Mouse (Mus musculus) heart, embryonic 15.5 days (tissue): ENCODE measurements around the gene Stk39. TPM values are rescaled to one million over a fixed set of nuclear protein-coding genes. Genes with fewer than 3 reads are reported as not detected.

Source experiments
- ATAC-seq: fragments of 200-750 bp; cut with Nextera tagmentation; replicated peaks from 2 replicates; pipeline ENCODE4 v1.8.0; 2017; ENCODE audit warnings: low read depth, moderate TSS enrichment; ENCODE audit not compliant: insufficient number of reproducible peaks, insufficient read depth, low FRiP score
- H3K27ac ChIP-seq: fragments of 300-500 bp; sonication (generic); 2 replicates; pipeline ENCODE4 v1.5.1; 2015; ENCODE audit warnings: mild to moderate bottlenecking, inconsistent platforms
- H3K27me3 ChIP-seq: fragments of 300-500 bp; sonication (generic); 2 replicates; pipeline ENCODE4 v1.6.1; 2015; ENCODE audit warnings: inconsistent platforms
- H3K36me3 ChIP-seq: fragments of 300-500 bp; sonication (generic); 2 replicates; pipeline ENCODE4 v1.6.1; 2015; ENCODE audit warnings: mild to moderate bottlenecking, inconsistent platforms
- H3K4me1 ChIP-seq: fragments of 300-500 bp; sonication (generic); replicated peaks from 2 replicates; pipeline ENCODE4 v1.6.1; 2015; ENCODE audit warnings: inconsistent platforms
- H3K4me2 ChIP-seq: fragments of 300-500 bp; sonication (generic); 2 replicates; pipeline ENCODE4 v1.6.1; 2015; ENCODE audit warnings: inconsistent platforms, mild to moderate bottlenecking, moderate library complexity
- H3K4me3 ChIP-seq: fragments of 300-500 bp; sonication (generic); 2 replicates; pipeline ENCODE4 v1.5.1; 2015; ENCODE audit warnings: mild to moderate bottlenecking, inconsistent platforms
- H3K9ac ChIP-seq: fragments of 300-500 bp; sonication (generic); 2 replicates; pipeline ENCODE4 v1.6.1; 2015; ENCODE audit warnings: mild to moderate bottlenecking, inconsistent platforms
- H3K9me3 ChIP-seq: fragments of 300-500 bp; sonication (generic); replicated peaks from 2 replicates; pipeline ENCODE4 v1.6.1; 2016; ENCODE audit warnings: inconsistent platforms
- WGBS: fragments of 180-500 bp; shearing (Covaris S2); methylation state at CpG from one replicate; pipeline ENCODE4 v1.1.7; 2015; ENCODE audit warnings: mixed read lengths; 5-methylcytosine and 5-hydroxymethylcytosine counted together
- polyA plus RNA-seq: library from polyadenylated mRNA; unstranded; fragments of >200 nt; fragmentation: Nextera tagmentation; extraction: Ambion mirVana; gene quantifications from 2 replicates; pipeline ENCODE4 v1.2.1, GENCODE M21; 2015

Stk39 gene
- polyA plus RNA-seq, 1 experiment from 2014 or later: 66.2 TPM

DNA sequence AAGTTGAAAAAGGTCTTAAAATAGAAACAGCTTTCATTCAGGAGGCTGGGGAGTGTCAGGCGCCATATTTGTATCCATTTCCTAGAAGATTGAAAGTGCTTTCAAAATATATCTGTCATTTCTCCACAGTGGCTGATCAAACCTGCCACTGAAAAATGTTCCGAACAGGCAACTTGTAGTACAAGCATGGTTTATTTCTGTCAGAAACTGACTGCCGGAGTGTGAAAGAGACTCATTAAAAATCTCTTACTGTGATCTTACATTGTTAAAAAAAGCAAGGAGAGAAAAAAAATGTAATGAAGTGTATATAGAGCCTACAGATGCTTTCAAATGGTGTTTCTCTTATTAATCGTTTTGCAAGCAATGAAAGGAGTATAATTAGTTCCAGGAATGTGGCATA, 165.5 kb downstream of the Stk39 start:
- H3K27me3 ChIP-seq: no peaks in the 10 kb centered on the region
- H3K36me3 ChIP-seq: peaks cover 46% of the 10 kb centered on the region
- H3K27ac ChIP-seq: no peak overlapping the region
- no peaks in the 10 kb centered on the region for H3K9me3 ChIP-seq
- no peak for ATAC-seq
- no peak overlapping the region for H3K4me3 ChIP-seq
- peaks cover 4% of the 10 kb centered on the region; the same call in 1 of the 2 replicates for H3K4me1 ChIP-seq
- H3K4me2 ChIP-seq: no peak overlapping the region
- 75% methylated on average over 4 of the region's 4 CpGs for WGBS
- no peak overlapping the region for H3K9ac ChIP-seq

DNA sequence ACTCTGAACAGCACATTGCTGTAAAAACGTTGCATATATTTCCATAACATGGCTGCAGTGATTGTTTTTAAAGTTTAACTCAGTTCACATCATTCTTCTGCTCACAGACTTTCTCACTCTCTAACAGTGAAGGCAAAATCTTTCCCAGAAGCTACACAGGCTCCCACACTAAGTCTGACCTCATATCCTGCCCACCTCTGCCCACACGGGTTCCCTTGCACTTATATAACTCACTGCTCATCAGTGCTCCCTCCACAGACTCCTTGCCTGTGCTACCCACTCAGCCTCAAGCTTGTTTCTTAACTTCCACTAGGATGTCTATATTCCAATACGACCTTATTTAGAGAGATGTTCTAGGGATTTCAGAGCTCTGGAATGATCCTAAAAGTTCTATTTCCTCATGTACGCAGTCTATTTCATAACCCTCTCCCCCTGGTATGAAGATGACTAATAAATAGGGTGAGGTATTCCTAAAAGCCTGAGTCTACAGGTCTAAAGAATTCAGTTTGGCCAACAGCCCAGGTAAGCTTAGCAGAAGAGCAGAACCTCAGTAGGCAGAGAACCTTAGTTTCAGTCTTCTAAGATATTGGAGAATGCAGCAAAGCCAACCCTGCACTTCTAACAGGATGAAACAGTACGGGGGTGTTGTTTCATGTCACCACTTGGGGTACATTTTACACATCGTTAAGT, 167.2 kb downstream of the Stk39 start:
- no peak for ATAC-seq
- 87% methylated on average over 6 of the region's 6 CpGs for WGBS
- H3K9me3 ChIP-seq: no peaks in the 10 kb centered on the region
- no peaks in the 10 kb centered on the region for H3K27me3 ChIP-seq
- H3K27ac ChIP-seq: no peak overlapping the region
- H3K4me2 ChIP-seq: no peak overlapping the region
- H3K9ac ChIP-seq: no peak overlapping the region
- no peak overlapping the region for H3K4me3 ChIP-seq
- H3K4me1 ChIP-seq: peaks cover 4% of the 10 kb centered on the region; the same call in 1 of the 2 replicates
- peaks cover 39% of the 10 kb centered on the region for H3K36me3 ChIP-seq

DNA sequence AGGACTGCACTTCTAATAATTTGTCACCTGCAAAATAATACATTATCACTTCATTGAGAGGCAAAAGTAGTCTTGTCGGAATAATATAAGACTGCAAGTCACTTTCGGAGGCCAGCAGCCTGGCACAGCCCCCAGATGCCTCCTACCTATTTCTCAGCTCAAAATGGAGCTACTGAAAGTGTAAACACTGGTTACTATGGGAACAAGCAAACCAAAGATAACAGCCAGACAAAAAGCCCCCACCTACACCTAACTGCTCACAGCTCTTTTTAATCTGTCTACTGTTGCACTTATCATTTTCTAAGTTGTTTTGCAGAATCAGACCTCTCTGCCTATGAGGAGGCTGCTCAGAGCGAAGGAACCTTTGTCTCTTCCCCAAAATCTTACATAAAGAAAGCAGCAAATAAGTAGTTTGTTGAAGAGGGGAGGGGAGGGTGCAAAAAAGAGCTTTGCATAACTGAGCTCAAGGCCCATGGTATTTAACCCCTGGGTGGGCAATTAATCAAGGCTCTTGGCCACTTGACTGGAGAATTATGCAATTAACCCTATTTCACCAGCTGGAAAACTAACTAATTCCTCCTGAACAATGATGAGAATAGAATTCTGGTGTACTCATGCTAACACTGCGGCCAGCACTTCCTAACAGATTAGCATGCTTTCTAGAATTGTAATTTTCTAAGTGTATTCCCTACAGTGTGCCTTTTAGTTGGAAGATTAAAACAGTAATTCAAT, 170.1 kb downstream of the Stk39 start:
- WGBS: 64% methylated on average over 4 of the region's 4 CpGs
- Histone ChIP-seq H3K36me3 (peaks cover 41% of the 10 kb centered on the region), H3K9me3 (no peaks in the 10 kb centered on the region), H3K27ac (no peak overlapping the region), H3K4me2 (no peak overlapping the region), H3K4me1 (peaks cover 4% of the 10 kb centered on the region; the same call in 1 of the 2 replicates), H3K4me3 (no peak overlapping the region), H3K9ac (no peak overlapping the region), H3K27me3 (no peaks in the 10 kb centered on the region)
- ATAC-seq: no peak

DNA sequence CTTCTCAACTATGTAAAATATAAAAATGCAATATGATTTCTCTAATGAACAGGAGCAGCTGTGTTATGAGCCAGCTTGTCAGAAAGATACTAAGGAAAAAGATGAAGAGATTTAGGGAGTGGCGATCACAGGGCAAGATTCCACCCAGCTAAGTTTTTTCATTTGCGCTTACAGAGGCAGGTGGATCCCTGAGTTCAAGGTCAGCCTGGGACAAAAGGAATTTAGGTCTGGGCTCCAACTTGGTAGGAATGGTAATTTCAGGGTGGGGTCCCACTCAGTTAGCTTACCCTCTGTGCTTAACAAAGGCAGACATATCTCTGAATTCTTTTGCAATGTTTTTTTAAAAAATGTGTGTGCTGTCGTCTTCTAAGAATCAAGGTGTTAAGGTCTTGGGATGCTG, 173.7 kb downstream of the Stk39 start:
- Histone ChIP-seq H3K27ac (no peak overlapping the region), H3K4me1 (peaks cover 4% of the 10 kb centered on the region; the same call in 1 of the 2 replicates)

DNA sequence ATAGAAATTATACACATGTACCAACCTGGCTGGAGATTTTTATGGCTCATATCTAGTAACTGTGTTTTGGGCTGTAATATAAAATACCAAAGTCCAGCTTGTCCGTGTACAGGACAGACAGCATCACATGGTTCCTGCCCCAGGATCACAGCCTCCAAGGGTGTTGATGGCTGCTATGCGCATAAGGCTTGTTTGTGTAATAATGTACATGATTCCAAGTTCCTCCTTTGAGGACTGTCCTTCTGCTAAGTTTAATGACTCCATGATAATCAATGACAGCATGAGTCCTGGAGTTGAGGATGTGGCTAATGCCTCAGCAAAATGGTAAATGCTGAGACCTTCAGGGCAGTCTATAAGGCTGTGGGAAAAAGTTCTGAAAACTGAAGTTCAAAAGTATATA, 174.1 kb downstream of the Stk39 start:
- Histone ChIP-seq H3K9ac (no peak overlapping the region), H3K4me3 (no peak overlapping the region), H3K36me3 (peaks cover 24% of the 10 kb centered on the region), H3K4me1 (peaks cover 4% of the 10 kb centered on the region; the same call in 1 of the 2 replicates), H3K9me3 (no peaks in the 10 kb centered on the region), H3K27ac (no peak overlapping the region), H3K27me3 (no peaks in the 10 kb centered on the region), H3K4me2 (no peak overlapping the region)
- WGBS: 86% methylated on average over 2 of the region's 2 CpGs
- no peak for ATAC-seq

More for the DNA sequence above, 173.7 kb downstream of the Stk39 start:
- peaks cover 26% of the 10 kb centered on the region for H3K36me3 ChIP-seq
- ATAC-seq: no peak
- no peaks in the 10 kb centered on the region for H3K27me3 ChIP-seq
- 93% methylated on average over 3 of the region's 3 CpGs for WGBS
- no peak overlapping the region for H3K4me3 ChIP-seq
- H3K9me3 ChIP-seq: no peaks in the 10 kb centered on the region
- H3K4me2 ChIP-seq: no peak overlapping the region
- no peak overlapping the region for H3K9ac ChIP-seq

DNA sequence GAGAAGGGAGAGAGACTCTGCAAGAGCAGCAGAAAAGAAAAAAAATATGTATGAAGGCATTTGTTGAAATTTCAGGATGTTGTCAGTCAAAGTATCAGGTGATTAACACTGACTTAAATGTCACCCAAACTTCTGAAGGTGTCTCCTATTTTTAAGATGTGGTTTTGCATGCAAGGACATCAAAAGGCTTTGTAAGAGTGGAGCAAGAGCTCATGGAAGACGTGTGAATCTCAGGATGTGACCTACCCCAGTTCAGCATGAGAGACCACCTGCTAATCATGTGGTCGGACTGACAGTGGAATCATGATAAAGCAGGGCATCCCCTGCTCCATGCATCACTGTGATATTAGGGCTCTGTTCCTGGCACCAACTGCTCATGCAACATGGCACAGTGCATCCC, 175.3 kb downstream of the Stk39 start:
- H3K27me3 ChIP-seq: no peaks in the 10 kb centered on the region
- H3K9ac ChIP-seq: no peak overlapping the region
- H3K9me3 ChIP-seq: no peaks in the 10 kb centered on the region
- no peak overlapping the region for H3K4me2 ChIP-seq
- no peak overlapping the region for H3K27ac ChIP-seq
- H3K4me3 ChIP-seq: no peak overlapping the region
- H3K36me3 ChIP-seq: peaks cover 22% of the 10 kb centered on the region
- H3K4me1 ChIP-seq: no peaks in the 10 kb centered on the region; the same call in 1 of the 2 replicates
- 69% methylated on average over 2 of the region's 2 CpGs for WGBS
- no peak for ATAC-seq

DNA sequence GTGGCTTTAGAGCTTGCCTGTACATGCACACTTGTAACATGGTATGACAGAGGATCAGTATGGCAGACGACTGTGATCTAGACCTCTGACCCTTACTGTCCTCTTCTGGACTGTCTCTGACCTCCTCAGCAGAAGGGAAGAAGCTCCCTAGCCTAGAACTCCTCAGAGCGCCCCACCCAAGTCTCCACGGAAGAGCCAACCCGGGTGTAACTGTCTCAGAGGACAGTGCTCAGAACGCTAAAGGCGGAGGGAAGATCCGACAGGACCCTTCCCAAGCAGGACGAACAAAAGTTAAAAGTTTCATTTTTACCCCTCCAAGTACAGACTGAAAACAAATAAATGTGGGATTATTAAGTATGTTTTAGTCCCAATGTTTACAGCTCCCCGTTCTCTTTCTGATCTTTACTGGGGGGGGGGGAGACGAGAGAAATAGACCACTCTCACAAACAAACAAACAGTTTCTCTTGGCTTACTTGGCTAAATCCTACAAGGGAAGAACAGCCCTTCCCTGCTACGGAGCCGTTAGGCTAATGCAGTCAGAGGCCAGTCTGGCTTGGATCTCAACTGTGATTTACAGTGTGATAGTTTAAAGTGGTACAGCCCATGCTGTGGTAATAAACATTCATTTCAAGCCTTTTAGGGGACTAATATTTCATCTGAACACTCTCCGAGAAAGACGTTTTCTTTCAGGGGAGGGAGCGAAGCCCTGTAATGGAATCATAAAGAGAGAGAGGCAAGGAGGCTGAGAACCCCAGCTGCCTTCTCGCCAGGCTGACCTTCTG, 179.3 kb downstream of the Stk39 start:
- ATAC-seq: no peak
- Histone ChIP-seq H3K27ac (no peak overlapping the region), H3K9me3 (no peaks in the 10 kb centered on the region), H3K4me2 (no peak overlapping the region), H3K9ac (no peak overlapping the region), H3K36me3 (peaks cover 5% of the 10 kb centered on the region; the same call in 1 of the 2 replicates), H3K27me3 (no peaks in the 10 kb centered on the region), H3K4me1 (peaks cover 3% of the 10 kb centered on the region; the same call in 1 of the 2 replicates), H3K4me3 (no peak overlapping the region)
- 73% methylated on average over 16 of the region's 16 CpGs for WGBS

DNA sequence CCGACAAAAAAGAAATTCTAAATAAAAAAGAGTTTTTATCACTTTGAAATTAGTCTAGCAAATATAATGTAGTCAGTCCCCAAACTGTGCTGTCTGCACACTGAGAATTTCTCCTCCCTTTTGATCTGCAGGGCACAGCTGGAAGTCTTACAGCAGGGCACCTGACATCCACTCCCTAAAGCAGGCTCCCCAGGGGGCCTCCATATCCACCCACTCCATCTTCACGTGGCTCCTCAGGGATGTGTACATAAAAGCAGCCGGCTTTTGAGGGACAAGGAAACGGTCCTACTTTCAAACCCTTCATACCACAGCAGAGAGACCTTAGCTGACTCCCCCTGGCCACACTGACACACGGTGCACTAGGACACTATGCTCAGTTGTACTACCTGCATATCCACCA, 180.2 kb downstream of the Stk39 start:
- no peak overlapping the region for H3K27ac ChIP-seq
- H3K4me2 ChIP-seq: no peak overlapping the region
- H3K9ac ChIP-seq: no peak overlapping the region
- 58% methylated on average over 5 of the region's 5 CpGs for WGBS
- no peaks in the 10 kb centered on the region for H3K9me3 ChIP-seq
- ATAC-seq: no peak
- peaks cover 9% of the 10 kb centered on the region; the same call in 1 of the 2 replicates for H3K36me3 ChIP-seq
- H3K4me1 ChIP-seq: peaks cover 3% of the 10 kb centered on the region; the same call in 1 of the 2 replicates
- no peaks in the 10 kb centered on the region for H3K27me3 ChIP-seq
- H3K4me3 ChIP-seq: no peak overlapping the region

DNA sequence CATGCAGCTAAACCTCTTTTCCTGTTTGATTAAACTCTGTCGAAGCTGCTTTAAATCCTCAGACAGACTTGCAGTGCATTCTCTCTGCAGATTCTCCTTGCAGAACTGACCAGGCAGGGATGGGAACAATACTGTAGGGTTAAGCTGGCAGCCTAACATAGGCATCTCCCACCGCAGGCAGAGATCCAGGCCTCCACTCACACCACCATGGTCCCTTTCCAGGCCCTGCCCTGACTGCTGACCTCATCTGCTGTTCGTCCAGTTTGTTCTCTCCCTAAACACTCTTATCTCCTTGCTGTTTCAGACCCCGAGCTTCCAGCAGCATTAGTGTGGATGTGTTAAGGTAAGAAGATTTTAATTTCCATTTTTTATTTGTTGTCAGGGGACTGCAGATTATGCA, 182.1 kb downstream of the Stk39 start:
- WGBS: 18% methylated on average over 4 of the region's 4 CpGs
- ATAC-seq: no peak
- Histone ChIP-seq H3K9ac (no peak overlapping the region), H3K36me3 (0 out of 2 replicates have a peak, but pooled peaks cover 10% of the 10 kb centered on the region), H3K9me3 (no peaks in the 10 kb centered on the region), H3K4me2 (no peak overlapping the region), H3K27ac (no peak overlapping the region; the same call in 1 of the 2 replicates), H3K27me3 (no peaks in the 10 kb centered on the region), H3K4me3 (no peak overlapping the region), H3K4me1 (peaks cover 3% of the 10 kb centered on the region; the same call in 1 of the 2 replicates)

DNA sequence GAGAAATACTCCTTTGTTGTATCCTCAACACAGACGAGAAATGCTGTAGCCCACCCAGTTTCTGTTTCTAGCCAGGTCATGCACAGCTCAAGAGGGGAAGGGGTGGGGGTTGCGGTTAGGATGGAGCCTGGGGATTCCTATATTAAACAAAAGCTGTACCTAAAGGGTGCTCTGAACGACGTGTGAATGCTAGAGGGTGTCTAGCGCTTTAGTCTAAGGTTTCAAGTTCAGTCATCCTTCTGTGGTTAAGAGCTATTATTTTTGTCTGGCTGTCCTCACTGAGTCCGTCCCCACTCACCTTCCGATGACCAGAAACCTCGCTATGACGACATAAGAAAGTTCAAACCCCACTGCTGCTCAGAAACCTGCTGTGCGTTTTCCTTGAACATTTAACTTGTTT, 182.9 kb downstream of the Stk39 start:
- 77% methylated on average over 10 of the region's 10 CpGs for WGBS
- Histone ChIP-seq H3K27me3 (no peaks in the 10 kb centered on the region), H3K4me3 (no peak overlapping the region), H3K27ac (no peak overlapping the region), H3K4me1 (peaks cover 3% of the 10 kb centered on the region; the same call in 1 of the 2 replicates), H3K9me3 (no peaks in the 10 kb centered on the region), H3K36me3 (peaks cover 9% of the 10 kb centered on the region; the same call in 1 of the 2 replicates), H3K9ac (no peak overlapping the region), H3K4me2 (no peak overlapping the region)
- ATAC-seq: no peak

DNA sequence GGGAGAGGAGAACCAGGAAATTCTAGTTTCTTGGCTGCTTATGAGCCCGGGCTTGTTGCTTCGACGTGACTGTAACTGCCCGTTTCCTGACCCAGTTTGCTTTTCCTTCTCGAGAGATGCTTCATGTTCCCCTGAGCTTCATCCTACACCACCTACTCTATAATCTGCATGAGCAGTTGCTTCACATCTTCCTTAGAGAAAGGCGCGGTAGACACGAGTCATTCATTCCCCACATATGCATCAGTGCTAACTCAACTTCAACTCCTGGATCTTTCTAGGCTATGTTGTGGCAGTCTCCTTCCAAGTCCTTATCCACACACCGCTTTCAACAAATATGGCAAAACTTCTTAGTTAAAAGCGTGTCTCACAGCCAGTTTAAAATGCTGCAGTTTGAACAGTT, 184.0 kb downstream of the Stk39 start:
- Histone ChIP-seq H3K9me3 (no peaks in the 10 kb centered on the region), H3K4me1 (peaks cover 3% of the 10 kb centered on the region; the same call in 1 of the 2 replicates), H3K9ac (no peak overlapping the region), H3K4me3 (no peak overlapping the region), H3K4me2 (no peak overlapping the region), H3K27me3 (no peaks in the 10 kb centered on the region), H3K27ac (no peak overlapping the region), H3K36me3 (peaks cover 12% of the 10 kb centered on the region; the same call in 1 of the 2 replicates)
- WGBS: 89% methylated on average over 10 of the region's 10 CpGs
- ATAC-seq: no peak
